Mouse (Mus musculus) liver, embryonic 16.5 days (tissue): ENCODE measurements around the gene Grk2. TPM values are rescaled to one million over a fixed set of nuclear protein-coding genes. Genes with fewer than 3 reads are reported as not detected.

ENCODE experiments used
- ATAC-seq: fragments of 200-750 bp; cut with Nextera tagmentation; 2 replicates; pipeline ENCODE4 v1.8.0; 2017; ENCODE audit warnings: low read depth, mild to moderate bottlenecking, moderate number of reproducible peaks, moderate library complexity
- H3K27ac ChIP-seq: fragments of 300-500 bp; sonication (generic); 2 replicates; pipeline ENCODE4 v1.5.1; 2014; ENCODE audit warnings: mild to moderate bottlenecking, low read length
- H3K27me3 ChIP-seq: fragments of 300-500 bp; sonication (generic); 2 replicates; pipeline ENCODE4 v1.6.1; 2014; ENCODE audit warnings: low read depth, low read length, mixed read lengths; ENCODE audit not compliant: control insufficient read depth, insufficient read depth
- H3K36me3 ChIP-seq: fragments of 300-500 bp; sonication (generic); 2 replicates; pipeline ENCODE4 v1.6.1; 2014; ENCODE audit warnings: mild to moderate bottlenecking; ENCODE audit not compliant: control insufficient read depth, insufficient read depth
- H3K4me1 ChIP-seq: fragments of 300-500 bp; sonication (generic); 2 replicates; pipeline ENCODE4 v1.6.1; 2014; ENCODE audit warnings: low read depth, low read length, mixed read lengths; ENCODE audit not compliant: control insufficient read depth
- H3K4me2 ChIP-seq: fragments of 300-500 bp; sonication (generic); 2 replicates; pipeline ENCODE4 v1.6.1; 2014; ENCODE audit warnings: low read depth, low read length, mixed read lengths
- H3K4me3 ChIP-seq: fragments of 300-500 bp; sonication (generic); 2 replicates; pipeline ENCODE4 v1.5.1; 2014; ENCODE audit warnings: low read depth, mild to moderate bottlenecking, low read length
- H3K9ac ChIP-seq: fragments of 300-500 bp; sonication (generic); 2 replicates; pipeline ENCODE4 v1.6.1; 2014; ENCODE audit warnings: low read depth, low read length
- H3K9me3 ChIP-seq: fragments of 300-500 bp; sonication (generic); replicated peaks from 2 replicates; pipeline ENCODE4 v1.6.1; 2016; ENCODE audit warnings: low read length; ENCODE audit not compliant: control insufficient read depth
- WGBS: fragments of 180-500 bp; shearing (Covaris S2); extraction: QIAGEN DNeasy Blood & Tissue Kit; methylation state at CpG from one replicate; pipeline ENCODE4 v1.1.7; 2014; ENCODE audit not compliant: insufficient replicate concordance; 5-methylcytosine and 5-hydroxymethylcytosine counted together
- polyA plus RNA-seq: library from polyadenylated mRNA; unstranded; fragments of >200 nt; fragmentation: Nextera tagmentation; extraction: Ambion mirVana; gene quantifications from 2 replicates; pipeline ENCODE4 v1.2.1, GENCODE M21; 2015

Gene Grk2
- polyA plus RNA-seq: 7.8 and 9.5 TPM in 2 replicates

GRCm38 (mm10) chr19:4306190-4306577 is at the start of gene Grk2:
Gene Grk2 (minus strand): TSS chr19:4306222.
- Histone ChIP-seq H3K27me3 (no peaks in the 10 kb centered on the region), H3K9me3 (no peaks in the 10 kb centered on the region), H3K4me2 (peak within 1 kb of the TSS; percentile 87), H3K4me3 (peak within 1 kb of the TSS; percentile 92), H3K4me1 (peaks cover 33% of the 10 kb centered on the region), H3K9ac (peak within 1 kb of the TSS; percentile 96), H3K27ac (peak within 1 kb of the TSS; percentile 89), H3K36me3 (no peaks in the 10 kb centered on the region)
- peak; percentile 86 for ATAC-seq
- under 1% methylated on average over 26 of the region's 46 CpGs for WGBS

- Histone ChIP-seq H3K36me3 (peaks cover 32% of the 10 kb centered on the region), H3K4me2 (no peak overlapping the region), H3K9me3 (no peaks in the 10 kb centered on the region), H3K4me3 (no peak overlapping the region), H3K4me1 (no peaks in the 10 kb centered on the region), H3K27me3 (no peaks in the 10 kb centered on the region), H3K27ac (no peak overlapping the region), H3K9ac (no peak overlapping the region)
- ATAC-seq: no peak
- WGBS: 81% methylated on average over 2 of the region's 2 CpGs
Observed at GRCm38 (mm10) chr19:4349455-4349854, 43.4 kb upstream of the Grk2 start.

GRCm38 (mm10) chr19:4346479-4346878 is 40.5 kb upstream of the Grk2 start:
- no peak overlapping the region for H3K4me3 ChIP-seq
- H3K9ac ChIP-seq: no peak overlapping the region
- peaks cover 44% of the 10 kb centered on the region for H3K36me3 ChIP-seq
- H3K4me1 ChIP-seq: no peaks in the 10 kb centered on the region
- WGBS: 79% methylated on average over 1 of the region's 1 CpGs
- H3K27me3 ChIP-seq: no peaks in the 10 kb centered on the region
- no peak overlapping the region for H3K4me2 ChIP-seq
- no peaks in the 10 kb centered on the region for H3K9me3 ChIP-seq
- H3K27ac ChIP-seq: no peak overlapping the region
- no peak for ATAC-seq

- Histone ChIP-seq H3K4me1 (peaks cover 14% of the 10 kb centered on the region), H3K36me3 (peaks cover 20% of the 10 kb centered on the region), H3K9ac (no peak overlapping the region), H3K4me3 (no peak overlapping the region), H3K4me2 (no peak overlapping the region), H3K27ac (no peak overlapping the region), H3K27me3 (no peaks in the 10 kb centered on the region), H3K9me3 (no peaks in the 10 kb centered on the region)
- no peak for ATAC-seq
- WGBS: 14% methylated on average over 2 of the region's 2 CpGs
Observed at GRCm38 (mm10) chr19:4338162-4338561, 32.1 kb upstream of the Grk2 start.

GRCm38 (mm10) chr19:4333791-4334190 is 27.8 kb upstream of the Grk2 start:
- Histone ChIP-seq H3K27me3 (no peaks in the 10 kb centered on the region), H3K9ac (peak overlapping the region; percentile 72), H3K4me2 (peak overlapping the region; percentile 88), H3K9me3 (no peaks in the 10 kb centered on the region), H3K4me1 (peaks cover 27% of the 10 kb centered on the region), H3K4me3 (peak overlapping the region; percentile 68), H3K36me3 (peaks cover 11% of the 10 kb centered on the region), H3K27ac (peak overlapping the region; percentile 84)
- ATAC-seq: peak; percentile 98
- WGBS: under 1% methylated on average over 16 of the region's 16 CpGs

GRCm38 (mm10) chr19:4333100-4333775 is 27.2 kb upstream of the Grk2 start:
- Histone ChIP-seq H3K4me1 (peaks cover 27% of the 10 kb centered on the region), H3K27ac (peak overlapping the region; percentile 84), H3K27me3 (no peaks in the 10 kb centered on the region), H3K36me3 (peaks cover 14% of the 10 kb centered on the region), H3K4me3 (peak overlapping the region; percentile 68), H3K9me3 (no peaks in the 10 kb centered on the region), H3K4me2 (peak overlapping the region; percentile 88), H3K9ac (peak overlapping the region; percentile 72)
- peak; percentile 28; the same call in 1 of the 2 replicates for ATAC-seq
- 0% methylated on average over 13 of the region's 13 CpGs for WGBS

GRCm38 (mm10) chr19:4332653-4333052 is 26.6 kb upstream of the Grk2 start:
- H3K4me1 ChIP-seq: peaks cover 27% of the 10 kb centered on the region

GRCm38 (mm10) chr19:4331273-4331672 is 25.3 kb upstream of the Grk2 start:
- Histone ChIP-seq H3K27me3 (no peaks in the 10 kb centered on the region), H3K4me1 (peaks cover 27% of the 10 kb centered on the region), H3K4me2 (no peak overlapping the region), H3K9me3 (no peaks in the 10 kb centered on the region), H3K27ac (no peak overlapping the region), H3K36me3 (peaks cover 30% of the 10 kb centered on the region), H3K9ac (no peak overlapping the region), H3K4me3 (no peak overlapping the region)
- WGBS: 54% methylated on average over 3 of the region's 3 CpGs
- ATAC-seq: no peak

More at GRCm38 (mm10) chr19:4332653-4333052, 26.6 kb upstream of the Grk2 start:
- H3K27ac ChIP-seq: peak overlapping the region; percentile 84
- H3K4me3 ChIP-seq: peak overlapping the region; percentile 68
- H3K4me2 ChIP-seq: peak overlapping the region; percentile 88
- H3K36me3 ChIP-seq: peaks cover 20% of the 10 kb centered on the region
- peak overlapping the region; percentile 72 for H3K9ac ChIP-seq
- no peaks in the 10 kb centered on the region for H3K9me3 ChIP-seq
- ATAC-seq: peak; percentile 24; the same call in 1 of the 2 replicates
- 0% methylated on average over 4 of the region's 4 CpGs for WGBS
- H3K27me3 ChIP-seq: no peaks in the 10 kb centered on the region

GRCm38 (mm10) chr19:4330603-4331002 is 24.6 kb upstream of the Grk2 start:
- no peak overlapping the region for H3K4me2 ChIP-seq
- no peak overlapping the region for H3K27ac ChIP-seq
- H3K4me1 ChIP-seq: peaks cover 27% of the 10 kb centered on the region
- no peaks in the 10 kb centered on the region for H3K27me3 ChIP-seq
- H3K36me3 ChIP-seq: peaks cover 36% of the 10 kb centered on the region
- no peak overlapping the region for H3K9ac ChIP-seq
- no peaks in the 10 kb centered on the region for H3K9me3 ChIP-seq
- ATAC-seq: no peak
- H3K4me3 ChIP-seq: no peak overlapping the region
- 57% methylated on average over 2 of the region's 2 CpGs for WGBS
